Mouse (Mus musculus) heart, adult 2 months (tissue): ENCODE results near the gene Hs2st1. TPM values are rescaled to one million over a fixed set of nuclear protein-coding genes. Genes with fewer than 3 reads are reported as not detected.

Experiments used
- DNase-seq, 2 experiments: peaks; one replicate each; pipeline ENCODE4 v3.0.0; 2021
- H3K27ac ChIP-seq: fragments of 200-600 bp; 2 replicates; pipeline ENCODE4 v1.8.1; 2022
- H3K27me3 ChIP-seq: fragments of 200-500 bp; 2 replicates; pipeline ENCODE4 v1.6.1; 2012; ENCODE audit warnings: mild to moderate bottlenecking, low read length, inconsistent platforms, mixed read lengths; ENCODE audit not compliant: control insufficient read depth, insufficient read depth
- H3K36me3 ChIP-seq: fragments of 200-500 bp; 2 replicates; pipeline ENCODE4 v1.6.1; 2012; ENCODE audit warnings: low read length, inconsistent platforms; ENCODE audit not compliant: control insufficient read depth, insufficient read depth
- H3K4me1 ChIP-seq: fragments of 200-500 bp; 2 replicates; pipeline ENCODE4 v1.6.1; 2011; ENCODE audit warnings: low read length; ENCODE audit not compliant: control insufficient read depth, insufficient read depth
- H3K4me3 ChIP-seq: fragments of 200-600 bp; 2 replicates; pipeline ENCODE4 v1.8.1; 2022
- H3K79me2 ChIP-seq: fragments of 200-500 bp; replicated peaks from 2 replicates; pipeline ENCODE4 v1.6.1; 2012; ENCODE audit warnings: mild to moderate bottlenecking, inconsistent platforms, low read length, moderate library complexity, mixed read lengths; ENCODE audit not compliant: control insufficient read depth, insufficient read depth
- H3K9ac ChIP-seq: fragments of 200-500 bp; 2 replicates; pipeline ENCODE4 v1.6.1; 2012; ENCODE audit warnings: low read depth, mild to moderate bottlenecking, control low read depth, inconsistent platforms, low read length, mixed read lengths
- CTCF ChIP-seq: fragments of 200-600 bp; IDR thresholded peaks from 2 replicates; pipeline ENCODE4 v1.8.1; 2022; ENCODE audit warnings: antibody characterized with exemption, mild to moderate bottlenecking, moderate library complexity
- EP300 ChIP-seq: fragments of 200-500 bp; IDR thresholded peaks from 2 replicates; pipeline ENCODE4 v1.6.1; 2011; ENCODE audit warnings: low read depth, low read length, control low read depth; ENCODE audit not compliant: insufficient read depth
- POLR2A ChIP-seq: fragments of 200-500 bp; IDR thresholded peaks from 2 replicates; pipeline ENCODE4 v1.6.1; 2011; ENCODE audit warnings: mild to moderate bottlenecking, low read depth, low read length, control low read depth; ENCODE audit not compliant: insufficient read depth
- WGBS: fragments of 180-500 bp; shearing (Covaris S2); methylation state at CpG from one replicate; pipeline ENCODE4 v1.1.7; 2018; 5-methylcytosine and 5-hydroxymethylcytosine counted together
- intact Hi-C: fragments of 180-260 bp; cut with DNase I; formaldehyde crosslinking; loops from one replicate; pipeline ENCODE4 v1.15.1; 2025
- polyA plus RNA-seq: library from polyadenylated mRNA; depleted of rRNA; stranded (reverse); fragments of >200 nt; gene quantifications from 2 replicates; pipeline ENCODE4 v1.2.3, GENCODE M21; 2012
- total RNA-seq, 2 experiments: library from RNA; stranded (reverse); gene quantifications; 2 replicates each; pipeline ENCODE4 v1.2.3; 2021

Gene Hs2st1
- total and polyA plus RNA-seq, 3 experiments: 2.3 to 8.4 (median 7.2) TPM

- intact Hi-C loops: no loop called here
- H3K36me3 ChIP-seq: peaks cover 23% of the 10 kb centered on the region
- TF ChIP-seq POLR2A: no peak
- TF ChIP-seq EP300: no peak
- TF ChIP-seq CTCF: no peak
- H3K79me2 ChIP-seq: peaks cover 10% of the 10 kb centered on the region
- 68% methylated on average over 10 of the region's 10 CpGs for whole genome bisulfite sequencing
- H3K9ac ChIP-seq: no peak overlapping the region
- H3K4me3 ChIP-seq: no peak overlapping the region
- H3K4me1 ChIP-seq: peaks cover 10% of the 10 kb centered on the region
- no peak overlapping the region for H3K27ac ChIP-seq
- DNase-seq: no peak
- no peaks in the 10 kb centered on the region for H3K27me3 ChIP-seq
Measured at GRCm38 (mm10) chr3:144577366-144578340, 7.7 kb upstream of the Hs2st1 start.

GRCm38 (mm10) chr3:144574256-144574655, 4.3 kb upstream of the Hs2st1 start:
- Histone ChIP-seq H3K4me3 (no peak overlapping the region), H3K27me3 (no peaks in the 10 kb centered on the region), H3K79me2 (peaks cover 7% of the 10 kb centered on the region), H3K9ac (no peak overlapping the region), H3K36me3 (peaks cover 21% of the 10 kb centered on the region), H3K4me1 (peaks cover 6% of the 10 kb centered on the region), H3K27ac (no peak overlapping the region)
- TF ChIP-seq POLR2A: no peak
- no peak for TF ChIP-seq CTCF
- TF ChIP-seq EP300: no peak
- intact Hi-C loops: no loop called here
- no peak for DNase-seq
- WGBS: 74% methylated on average over 7 of the region's 7 CpGs

GRCm38 (mm10) chr3:144570816-144571487, 971 bp upstream of the Hs2st1 start:
- Histone ChIP-seq H3K4me1 (peaks cover 6% of the 10 kb centered on the region), H3K9ac (peak overlapping the region; percentile 95), H3K4me3 (peak overlapping the region; percentile 83), H3K27ac (peak overlapping the region; percentile 100), H3K27me3 (no peaks in the 10 kb centered on the region), H3K36me3 (peaks cover 17% of the 10 kb centered on the region), H3K79me2 (peaks cover 7% of the 10 kb centered on the region)
- under 1% methylated on average over 25 of the region's 25 CpGs for WGBS
- no peak for DNase-seq
- TF ChIP-seq POLR2A (no peak), EP300 (no peak), CTCF (no peak)
- intact Hi-C loops: loop anchor here (2.0 kb wide), 1 partner anchor 16 kb away; no protein-coding TSS in a partner anchor

- intact Hi-C loops: loop anchor here (2.0 kb wide), 1 partner anchor 45 kb away; no protein-coding TSS in a partner anchor
Measured at GRCm38 (mm10) chr3:144569401-144569971, 495 bp downstream of the Hs2st1 start.

GRCm38 (mm10) chr3:144568861-144569361, 1.1 kb downstream of the Hs2st1 start:
- Histone ChIP-seq H3K79me2 (peaks cover 5% of the 10 kb centered on the region), H3K27ac (peak overlapping the region; percentile 87), H3K4me3 (peak overlapping the region; percentile 92), H3K27me3 (no peaks in the 10 kb centered on the region), H3K9ac (peak overlapping the region; percentile 95), H3K4me1 (peaks cover 6% of the 10 kb centered on the region), H3K36me3 (peaks cover 17% of the 10 kb centered on the region)
- peak in 1 of 2 experiments; percentile 15 for DNase-seq
- under 1% methylated on average over 21 of the region's 21 CpGs for WGBS
- intact Hi-C loops: loop anchor here (2.0 kb wide), 1 partner anchor 46 kb away; no protein-coding TSS in a partner anchor
- TF ChIP-seq CTCF: no peak
- no peak for TF ChIP-seq POLR2A
- no peak for TF ChIP-seq EP300

More at GRCm38 (mm10) chr3:144569401-144569971, 495 bp downstream of the Hs2st1 start:
- Histone ChIP-seq H3K27ac (peak overlapping the region; percentile 87), H3K4me3 (peak overlapping the region; percentile 92), H3K36me3 (peaks cover 17% of the 10 kb centered on the region), H3K4me1 (peaks cover 6% of the 10 kb centered on the region), H3K79me2 (peaks cover 5% of the 10 kb centered on the region), H3K27me3 (no peaks in the 10 kb centered on the region), H3K9ac (peak overlapping the region; percentile 95)
- 1% methylated on average over 47 of the region's 47 CpGs for WGBS
- peak in 1 of 2 experiments; percentile 69 for DNase-seq
- TF ChIP-seq POLR2A (no peak), CTCF (no peak), EP300 (no peak)
